Mouse (Mus musculus) Muller cell, postnatal 12 days (primary cell): ENCODE results near the gene Tmem273.

ENCODE experiments used
- DNase-seq: peaks from one replicate; pipeline ENCODE4 v3.0.0-alpha.2; 2015; ENCODE audit errors: inconsistent ontology term

Gene Tmem273

DNA sequence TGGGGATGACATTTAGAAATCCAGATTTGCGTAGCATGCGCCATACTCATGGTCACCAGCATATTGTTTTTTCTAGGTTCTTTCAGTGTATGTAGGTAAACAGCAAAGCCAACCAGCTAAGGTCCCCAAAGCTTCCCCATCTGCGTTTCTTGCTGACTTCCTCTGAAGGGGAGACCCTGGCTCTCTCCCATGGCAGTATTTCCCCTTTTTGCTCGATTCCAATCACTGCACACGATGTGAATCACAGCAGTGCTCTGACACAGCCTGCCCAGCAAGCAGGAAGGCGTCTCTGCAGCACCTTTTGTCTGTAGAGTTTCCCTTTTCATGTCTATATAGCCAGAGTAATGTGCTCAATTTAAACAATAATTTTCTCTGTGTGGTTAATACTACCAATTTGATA, 26.7 kb downstream of the Tmem273 start:
- DNase-seq = no peak

GRCm38 (mm10) chr14:32814961-32815360, 29.2 kb downstream of the Tmem273 start:
- DNase-seq = no peak

GRCm38 (mm10) chr14:32816533-32816932, 30.8 kb downstream of the Tmem273 start:
- DNase-seq = peak; percentile 21

DNA sequence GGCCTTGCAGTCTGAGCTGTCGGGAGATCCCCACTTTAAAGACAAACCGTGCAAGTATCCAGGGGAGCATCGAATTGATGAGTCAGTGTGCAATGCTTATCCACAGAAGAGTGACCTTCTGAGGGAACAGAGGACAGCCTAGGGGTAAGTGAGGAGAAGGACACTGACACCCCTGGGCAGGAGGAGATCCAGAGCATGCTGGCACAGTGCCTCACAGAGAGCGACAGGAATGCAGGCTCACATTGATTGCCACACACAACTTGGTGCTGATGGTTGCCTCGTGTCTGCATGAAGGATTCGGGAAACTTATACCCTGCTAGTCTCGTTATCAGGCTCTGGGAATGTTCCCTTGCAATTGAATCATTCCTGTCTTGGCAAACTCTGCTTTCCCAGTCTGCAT, 31.5 kb downstream of the Tmem273 start:
- peak; percentile 70 for DNase-seq

DNA sequence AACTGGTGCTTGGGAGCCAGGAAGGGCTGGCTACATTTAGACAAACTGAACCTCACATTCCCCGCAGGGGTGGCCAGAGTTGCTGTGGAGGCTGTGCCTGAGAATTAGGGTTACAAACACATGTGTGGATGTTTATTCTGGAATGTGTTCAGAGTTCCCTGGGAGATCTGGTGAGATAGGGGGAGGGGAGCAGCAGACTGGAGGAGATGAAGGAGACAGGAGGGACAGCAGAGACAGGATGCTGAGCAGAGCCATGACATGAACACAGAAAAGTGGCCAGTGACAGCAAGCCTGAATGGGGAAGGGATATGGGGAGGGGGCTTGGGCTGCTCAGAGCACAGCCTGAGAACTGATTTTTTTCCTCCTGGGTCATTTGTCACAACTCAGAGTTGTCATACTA, 33.5 kb downstream of the Tmem273 start:
- DNase-seq = no peak

DNA sequence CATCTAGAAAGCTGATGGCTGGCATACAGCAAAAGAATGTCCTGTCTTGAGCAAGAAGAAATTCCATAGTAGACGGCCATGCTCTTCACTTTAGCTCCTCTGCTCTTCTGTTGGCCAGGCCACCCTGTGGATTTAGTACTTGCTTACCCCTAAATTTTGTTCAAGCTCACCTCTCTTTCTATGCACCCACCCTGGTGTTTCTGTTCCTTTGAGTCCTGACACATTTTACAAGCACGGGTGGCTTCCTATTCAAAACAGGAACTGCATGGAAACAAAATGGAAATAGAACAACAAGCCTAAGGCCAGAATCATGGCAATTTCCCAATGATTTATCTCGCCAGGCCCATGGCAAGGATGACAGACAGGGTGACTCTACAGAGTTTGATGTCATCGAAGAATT, 37.0 kb downstream of the Tmem273 start:
- no peak for DNase-seq

GRCm38 (mm10) chr14:32823861-32824260, 38.1 kb downstream of the Tmem273 start:
- DNase-seq = no peak

DNA sequence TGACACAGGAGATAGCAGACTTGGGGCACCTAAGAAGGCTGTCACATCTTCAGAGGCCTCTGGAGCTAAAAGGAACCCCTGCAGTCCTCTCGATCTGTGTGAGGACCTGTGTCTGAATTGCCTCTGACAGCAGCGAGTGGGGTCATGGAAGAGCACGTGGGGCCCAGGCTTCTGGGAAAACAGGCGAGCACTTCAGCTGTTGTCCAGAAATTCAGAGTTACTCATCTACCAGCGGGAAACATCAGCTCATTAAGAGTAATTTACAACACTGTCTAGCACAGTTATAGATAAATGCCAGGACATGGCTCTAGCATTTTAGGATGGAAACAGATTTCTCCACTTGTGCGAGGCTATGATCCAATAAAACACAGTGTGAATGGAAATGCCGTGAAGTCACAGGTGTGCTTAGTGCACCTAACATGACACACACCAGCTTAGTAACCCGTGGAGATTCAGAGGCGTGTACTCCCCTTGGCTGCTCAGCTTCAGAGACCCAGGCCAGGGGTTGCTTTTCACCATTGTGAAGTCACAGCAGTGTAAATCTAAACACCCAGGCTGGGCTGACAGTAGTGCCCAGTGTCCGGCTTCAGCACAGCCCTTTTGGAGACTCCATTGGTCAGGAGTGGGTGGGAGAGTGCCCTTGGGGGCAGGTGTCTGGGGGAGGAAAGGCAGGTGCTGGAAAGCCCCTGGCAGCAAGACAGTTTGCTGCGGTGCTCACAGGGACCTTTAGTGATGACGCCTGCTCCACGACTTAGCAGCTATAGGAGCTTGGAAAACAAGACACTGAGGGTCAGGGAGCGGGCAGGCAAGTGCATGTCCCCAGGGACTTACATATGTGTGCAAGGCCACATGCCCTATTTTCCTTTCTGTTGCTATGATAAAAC, 38.7 kb downstream of the Tmem273 start:
- peak; percentile 57 for DNase-seq

- no peak for DNase-seq
These were observed 39.8 kb downstream of the Tmem273 start for GRCm38 (mm10) chr14:32825426-32826032.

DNA sequence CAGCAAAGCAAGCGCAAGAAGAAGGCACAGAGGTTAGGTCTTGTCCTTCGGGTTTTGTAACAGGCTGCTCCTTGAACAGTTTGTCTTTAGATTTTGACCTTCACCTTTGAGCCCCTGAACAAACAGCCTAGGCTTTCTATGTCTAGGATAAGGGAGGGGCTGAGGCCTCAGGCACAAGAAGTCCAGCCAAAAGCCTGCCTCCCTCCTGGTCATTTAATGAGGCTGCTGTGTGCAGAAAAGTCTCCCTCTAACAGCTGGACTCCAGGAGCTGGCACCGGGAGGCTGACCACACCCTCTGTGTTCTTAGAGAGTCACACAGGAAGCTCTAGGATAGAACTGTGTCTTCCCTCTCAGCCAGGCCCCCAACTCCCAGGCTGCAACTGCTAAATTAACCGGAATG, 41.4 kb downstream of the Tmem273 start:
- no peak for DNase-seq

DNA sequence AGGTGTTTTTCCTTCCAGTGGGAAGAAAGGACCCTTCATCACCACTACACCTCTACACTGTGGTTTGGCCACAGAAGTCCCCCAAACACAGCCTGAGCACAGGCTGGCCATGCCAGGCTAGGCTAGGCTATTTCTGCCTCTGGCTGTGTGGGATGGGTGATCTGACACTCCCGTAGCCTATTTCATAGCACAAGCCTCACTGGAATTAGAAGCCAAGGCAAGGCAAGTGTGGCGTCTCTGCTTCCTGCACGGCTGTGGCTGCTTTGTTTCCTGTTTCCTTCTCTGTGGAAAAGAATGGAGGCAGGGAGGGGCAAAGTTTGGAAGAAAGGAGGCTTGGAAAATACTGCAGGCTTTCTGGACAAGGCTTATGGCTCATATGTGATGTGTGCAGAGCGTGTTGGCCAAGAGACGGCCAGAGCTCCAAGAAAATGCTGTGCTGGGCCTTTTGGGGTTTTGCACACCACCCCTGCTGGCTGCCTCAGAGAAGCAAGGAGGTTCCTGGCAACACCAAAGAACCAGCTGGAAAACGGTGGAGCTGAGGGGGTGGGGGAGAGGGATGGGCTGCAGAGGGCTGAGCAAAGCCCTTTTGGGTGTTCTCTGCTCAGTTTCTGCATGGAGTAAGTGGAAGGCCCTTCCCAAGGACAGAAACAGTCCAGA, 42.4 kb downstream of the Tmem273 start:
- DNase-seq = no peak

GRCm38 (mm10) chr14:32833847-32834246, 48.1 kb downstream of the Tmem273 start, which contains the start of gene Fam170b:
Gene Fam170b, plus strand, starts transcription at chr14:32833962.
- DNase-seq = no peak

DNA sequence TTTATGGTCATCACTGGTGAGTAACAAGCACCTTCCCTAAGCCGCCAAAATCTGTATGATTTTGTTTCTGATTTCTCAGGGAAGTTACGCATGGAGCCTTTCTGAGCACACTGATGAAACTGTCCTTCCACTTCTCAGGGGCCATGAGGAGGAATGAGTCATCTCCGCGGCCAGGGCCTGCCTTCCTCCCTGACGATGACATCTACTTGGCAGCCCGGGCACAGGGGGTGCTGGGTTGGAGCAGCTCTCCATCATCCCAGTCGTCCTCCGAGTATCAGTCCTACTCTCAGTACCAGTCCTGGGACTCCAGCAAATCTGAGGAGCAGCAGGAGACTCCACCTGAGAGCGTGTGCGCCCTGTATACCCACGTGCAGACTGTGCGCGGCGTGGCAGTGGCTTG, 49.4 kb downstream of the Tmem273 start:
- no peak for DNase-seq

GRCm38 (mm10) chr14:32835596-32835995, 49.8 kb downstream of the Tmem273 start:
- no peak for DNase-seq

DNA sequence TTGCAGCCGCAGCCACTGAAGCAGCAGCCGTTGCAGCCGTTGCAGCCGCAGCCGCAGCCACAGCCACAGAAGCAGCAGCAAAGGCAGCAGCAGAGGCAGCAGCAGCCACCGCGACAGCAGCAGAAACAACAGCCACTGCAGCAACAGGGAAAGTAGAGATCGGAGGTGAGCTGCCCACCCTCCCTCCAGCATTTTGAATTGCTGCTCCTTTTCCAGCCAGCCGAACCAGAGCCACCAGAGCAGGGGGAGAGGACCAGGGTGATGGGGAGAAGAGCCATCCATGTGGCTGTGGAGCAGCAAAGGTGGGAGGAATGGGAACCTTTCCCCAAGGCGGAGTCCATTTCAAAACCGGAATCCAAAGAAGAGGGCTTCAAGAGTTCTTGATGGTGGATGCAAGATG, 50.4 kb downstream of the Tmem273 start:
- no peak for DNase-seq

DNA sequence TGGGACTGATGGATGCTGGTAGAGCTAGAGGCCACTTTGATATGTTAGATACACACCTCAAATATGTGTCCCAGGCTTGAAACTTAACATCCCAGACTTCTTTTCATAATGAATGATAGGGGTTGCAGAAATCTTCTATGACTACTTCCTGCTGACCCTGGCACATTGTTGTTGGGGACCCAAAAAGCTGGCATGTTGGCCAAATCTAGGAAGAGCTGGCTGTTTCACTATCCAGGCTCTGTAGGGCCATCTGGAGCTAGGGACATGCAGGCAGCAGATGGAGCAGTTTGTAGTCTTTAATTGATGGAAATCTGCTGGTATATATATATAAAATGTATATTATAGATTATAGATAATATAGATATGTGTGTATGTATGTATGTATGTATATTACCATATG, 56.3 kb downstream of the Tmem273 start:
- no peak for DNase-seq

- DNase-seq = no peak
These were observed 68.3 kb downstream of the Tmem273 start for GRCm38 (mm10) chr14:32854059-32854458.

DNA sequence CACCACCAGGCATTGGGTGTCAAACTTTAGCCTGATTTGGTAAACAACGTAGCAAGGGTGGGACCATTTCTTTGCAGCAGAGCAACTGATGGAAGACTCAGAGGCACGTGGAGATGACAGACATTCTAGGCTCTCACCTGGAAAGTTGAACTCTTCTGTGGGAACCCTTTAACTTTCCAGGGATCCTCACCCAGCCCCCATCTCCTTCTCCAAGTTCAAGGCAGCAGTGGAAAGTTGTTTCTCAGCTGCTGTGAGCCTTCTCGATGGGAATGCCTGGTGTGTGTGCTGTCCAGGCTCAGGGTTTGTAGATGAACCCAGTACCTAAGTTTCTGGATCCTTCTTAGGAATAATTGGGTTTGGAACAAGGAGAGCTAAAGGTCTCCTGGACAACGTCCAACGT, 70.5 kb downstream of the Tmem273 start:
- no peak for DNase-seq

DNA sequence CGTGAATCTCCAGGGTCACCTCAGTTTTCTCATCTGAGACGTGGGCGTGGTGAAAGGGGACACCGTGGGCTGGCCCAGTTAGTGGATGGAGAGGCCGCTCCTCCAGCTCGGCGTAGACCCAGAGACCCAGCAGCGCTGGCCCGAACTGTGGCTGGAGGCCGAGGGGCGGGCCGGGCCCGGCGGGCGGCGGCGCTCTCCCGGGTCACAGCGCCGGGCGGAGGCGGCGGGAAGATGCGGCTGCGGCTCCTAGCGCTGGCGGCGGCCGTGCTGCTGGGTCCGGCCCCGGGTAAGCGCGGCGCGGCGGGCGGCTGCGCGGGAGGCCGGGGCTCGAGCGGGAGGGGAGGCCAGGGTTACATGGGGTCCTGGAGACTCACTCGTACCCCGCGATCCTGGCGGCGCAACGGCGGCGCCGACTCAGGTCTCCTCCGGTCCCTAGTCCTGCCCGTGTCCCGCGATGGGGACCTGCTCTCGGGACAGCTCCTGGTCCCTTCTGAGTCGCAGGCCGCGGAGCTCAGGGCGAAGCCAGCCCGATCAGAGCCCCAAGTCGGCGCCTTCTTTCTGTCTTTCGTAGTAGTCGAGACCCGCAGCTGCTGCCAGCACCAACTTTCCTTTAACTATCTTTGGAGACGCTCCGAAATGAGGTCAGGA, 71.0 kb downstream of the Tmem273 start, which contains the start of gene Vstm4:
Vstm4 (plus strand) TSS at position 76 of the 648 bp plus-strand sequence.
- peak; percentile 79 for DNase-seq

DNA sequence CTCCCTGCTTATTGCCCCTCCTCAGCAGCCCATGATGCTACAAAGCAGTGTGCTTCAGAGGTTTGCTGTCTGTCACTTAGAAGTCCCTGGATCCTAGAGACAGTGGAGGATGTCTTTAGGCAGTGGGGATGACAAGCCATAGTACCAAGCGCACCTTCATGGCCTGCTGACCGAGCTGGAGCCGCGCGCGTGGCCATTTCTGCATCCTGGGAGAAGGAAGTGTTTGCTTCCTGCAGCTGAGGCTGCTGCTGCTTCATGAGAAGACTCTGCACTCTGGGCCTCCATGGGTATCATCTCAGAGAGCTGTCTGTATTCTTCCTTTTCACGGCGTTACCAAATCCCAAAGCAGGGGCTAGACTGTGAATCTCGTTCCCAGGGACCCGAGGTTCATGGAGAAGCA, 72.6 kb downstream of the Tmem273 start:
- no peak for DNase-seq

DNA sequence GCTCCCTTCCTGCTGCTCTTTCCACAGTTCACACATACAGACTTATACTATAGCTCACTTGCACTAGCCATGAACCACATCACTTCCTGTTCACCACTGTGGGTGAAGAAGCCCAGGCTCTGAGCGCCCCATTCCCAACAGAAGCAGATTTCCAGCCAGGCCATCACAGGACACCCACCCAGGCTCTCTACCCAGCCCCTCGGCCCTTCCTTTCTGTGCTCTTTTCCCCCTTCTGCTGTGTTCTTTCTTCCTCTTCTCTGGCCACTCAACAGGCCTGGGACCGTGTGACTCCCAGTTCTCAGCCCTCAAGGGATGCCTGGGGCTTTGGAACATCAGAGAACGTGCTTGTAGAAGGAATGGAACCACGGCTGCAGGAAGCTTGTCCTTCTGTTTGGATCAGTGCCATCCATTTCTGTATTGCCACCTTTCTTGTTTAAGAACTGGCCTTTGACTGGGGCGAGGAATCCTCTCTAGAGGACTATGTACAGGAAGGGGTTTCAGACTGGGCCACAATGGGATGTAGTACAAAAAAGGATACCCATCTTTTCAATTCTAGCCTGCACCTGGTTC, 73.3 kb downstream of the Tmem273 start:
- no peak for DNase-seq
